ENCODE assay signal across 8 mouse cellular contexts in the genomic region with DNA sequence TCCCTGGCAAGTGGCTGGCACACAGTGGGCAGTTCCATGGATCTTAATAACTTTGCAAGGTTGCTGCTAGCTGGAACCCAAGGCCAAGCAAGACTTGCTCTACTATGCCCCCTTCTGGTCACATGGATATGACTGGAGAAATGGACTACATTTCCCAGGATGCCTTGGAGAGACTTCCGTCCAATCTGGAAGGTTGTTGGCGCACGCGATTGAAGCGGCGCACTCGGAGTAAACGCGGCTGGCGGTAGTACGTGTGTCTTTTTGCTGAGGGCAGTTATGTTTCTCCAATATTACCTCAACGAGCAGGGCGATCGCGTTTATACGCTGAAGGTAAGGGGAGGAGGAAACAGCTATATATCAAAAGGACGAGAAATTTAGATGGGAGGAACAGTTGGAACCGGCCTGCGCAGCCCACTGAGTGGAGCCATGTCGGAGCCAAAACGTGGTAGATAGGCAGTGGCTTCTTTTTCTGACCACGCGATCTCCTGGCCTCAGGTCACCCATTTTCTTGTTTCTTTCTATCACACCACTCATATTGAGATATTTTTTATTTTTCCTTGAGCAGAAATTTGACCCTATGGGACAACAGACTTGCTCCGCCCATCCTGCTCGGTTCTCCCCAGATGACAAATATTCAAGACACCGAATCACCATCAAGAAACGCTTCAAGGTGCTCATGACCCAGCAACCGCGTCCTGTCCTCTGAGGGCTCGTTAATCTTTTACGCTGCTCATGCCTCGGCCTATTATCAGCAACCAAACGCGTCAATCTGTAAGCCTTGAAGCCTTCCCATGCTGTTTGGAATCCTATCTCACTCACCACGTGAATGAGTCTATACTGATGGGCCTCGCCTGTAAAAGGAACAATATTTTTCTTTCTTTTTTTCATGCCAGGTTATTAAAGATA. TPM values are rescaled to one million over a fixed set of nuclear protein-coding genes. Genes with fewer than 3 reads are reported as not detected.
DNase-seq lines count a peak whose midpoint lies in the region; ATAC-seq lines count a peak whose summit lies in the region.

A gene (plus strand): TSS at position 179 of the 906 bp plus-strand sequence.

- no peaks in the 10 kb centered on the region for H3K36me3 ChIP-seq in heart, embryonic 13.5 days
- peaks cover 4% of the 10 kb centered on the region; the same call in 1 of the 2 replicates for H3K36me3 ChIP-seq in liver, embryonic 12.5 days
- no peaks in the 10 kb centered on the region for H3K36me3 ChIP-seq in stomach, embryonic 15.5 days

- WGBS in heart, embryonic 13.5 days: under 1% methylated on average over 36 of the region's 36 CpGs
- under 1% methylated on average over 36 of the region's 36 CpGs for WGBS in liver, embryonic 12.5 days (ENCODE audit: insufficient replicate concordance)
- WGBS in stomach, embryonic 15.5 days: under 1% methylated on average over 36 of the region's 36 CpGs

- peak within 1 kb of the TSS; percentile 79 for H3K4me3 ChIP-seq in heart, embryonic 13.5 days
- H3K4me3 ChIP-seq in liver, embryonic 12.5 days: peak within 1 kb of the TSS; percentile 65
- H3K4me3 ChIP-seq in stomach, embryonic 15.5 days (replicated peaks): peak within 1 kb of the TSS; percentile 57

- H3K27me3 ChIP-seq in heart, embryonic 13.5 days (replicated peaks): no peaks in the 10 kb centered on the region
- no peaks in the 10 kb centered on the region for H3K27me3 ChIP-seq in liver, embryonic 12.5 days (replicated peaks)
- H3K27me3 ChIP-seq in stomach, embryonic 15.5 days (replicated peaks): no peaks in the 10 kb centered on the region

- H3K9me3 ChIP-seq in heart, embryonic 13.5 days: no peaks in the 10 kb centered on the region
- H3K9me3 ChIP-seq in liver, embryonic 12.5 days (replicated peaks): no peaks in the 10 kb centered on the region
- H3K9me3 ChIP-seq in stomach, embryonic 15.5 days: no peaks in the 10 kb centered on the region

- peak within 1 kb of the TSS; percentile 73 for H3K27ac ChIP-seq in heart, embryonic 13.5 days (replicated peaks)
- H3K27ac ChIP-seq in liver, embryonic 12.5 days: peak within 1 kb of the TSS; percentile 69
- H3K27ac ChIP-seq in stomach, embryonic 15.5 days: peak within 1 kb of the TSS; percentile 74

- peak; percentile 76 for ATAC-seq in erythroid progenitor cell, adult 5-6 weeks (replicated peaks; ENCODE audit: low FRiP score, poor library complexity, severe bottlenecking)
- ATAC-seq in heart, embryonic 13.5 days (ENCODE audit: extremely low read depth, insufficient number of reproducible peaks, low FRiP score, low TSS enrichment): peak; percentile 8; the same call in 1 of the 2 replicates
- ATAC-seq in liver, embryonic 12.5 days: peak; percentile 46
- peak; percentile 60; the same call in 1 of the 2 replicates for ATAC-seq in stomach, embryonic 15.5 days (ENCODE audit: insufficient read depth, low FRiP score, low read depth)

- peak within 1 kb of the TSS; percentile 83 for H3K4me2 ChIP-seq in heart, embryonic 13.5 days
- peak within 1 kb of the TSS; percentile 91 for H3K4me2 ChIP-seq in liver, embryonic 12.5 days
- peak within 1 kb of the TSS; percentile 68 for H3K4me2 ChIP-seq in stomach, embryonic 15.5 days

- DNase-seq in CD4-positive, CD25-positive, alpha-beta regulatory T cell, adult 2 months (ENCODE audit: low read depth, low spot score): peak; percentile 91
- peak; percentile 71 for DNase-seq in brain, embryonic 18.5 days (ENCODE audit: low read depth, low spot score)
- DNase-seq in kidney, postnatal 10 days: peak; percentile 88
- peak; percentile 74 to 82 for DNase-seq in natural killer cell, adult 2 months (ENCODE audit: low spot score in 2 of 2)

- peaks cover 25% of the 10 kb centered on the region for H3K4me1 ChIP-seq in heart, embryonic 13.5 days
- peaks cover 38% of the 10 kb centered on the region for H3K4me1 ChIP-seq in liver, embryonic 12.5 days
- peaks cover 10% of the 10 kb centered on the region for H3K4me1 ChIP-seq in stomach, embryonic 15.5 days

- H3K9ac ChIP-seq in heart, embryonic 13.5 days: peak within 1 kb of the TSS; percentile 85
- peak within 1 kb of the TSS; percentile 54 for H3K9ac ChIP-seq in liver, embryonic 12.5 days
- peak within 1 kb of the TSS; percentile 33 for H3K9ac ChIP-seq in stomach, embryonic 15.5 days

RNA-seq across cellular contexts. Expression of the gene that starts here (rescaled TPM):
- 23.5 and 32.4 TPM in 2 replicates for total RNA-seq in erythroid progenitor cell, adult 5-6 weeks (2015; ENCODE audit: low replicate concordance)
- total RNA-seq in erythroid progenitor cell, adult 5-6 weeks (2017; ENCODE audit: low replicate concordance): 12.3 and 16.3 TPM in 2 replicates
- 155 and 186 TPM in 2 replicates for polyA plus RNA-seq in heart, embryonic 13.5 days (2015; fragmentation: Nextera tagmentation; extraction: Ambion mirVana)
- 211 and 213 TPM in 2 replicates for polyA plus RNA-seq in liver, embryonic 12.5 days (2016; fragmentation: Nextera tagmentation; extraction: Ambion mirVana)
- 213 and 223 TPM in 2 replicates for polyA plus RNA-seq in stomach, embryonic 15.5 days (2015; fragmentation: Nextera tagmentation; extraction: Ambion mirVana)

Comparison
In these comparisons a context has a peak if more than half of its experiments do, and no peak if none do; other contexts are left out.
1. Peak in every context shown above with its lines: DNase-seq, ATAC-seq, H3K4me3 ChIP-seq and H3K27ac ChIP-seq.
2. ATAC-seq: peak in every context shown above with its lines; median percentile 76 in erythroid progenitor cell, adult 5-6 weeks; 60 in stomach, embryonic 15.5 days; 46 in liver, embryonic 12.5 days; 8 in heart, embryonic 13.5 days.
3. H3K9ac ChIP-seq: peak in every context shown above with its lines; median percentile 85 in heart, embryonic 13.5 days; 54 in liver, embryonic 12.5 days; 33 in stomach, embryonic 15.5 days.